Comparison of ENCODE assay signal across 22 mouse cellular contexts in the genomic region with DNA sequence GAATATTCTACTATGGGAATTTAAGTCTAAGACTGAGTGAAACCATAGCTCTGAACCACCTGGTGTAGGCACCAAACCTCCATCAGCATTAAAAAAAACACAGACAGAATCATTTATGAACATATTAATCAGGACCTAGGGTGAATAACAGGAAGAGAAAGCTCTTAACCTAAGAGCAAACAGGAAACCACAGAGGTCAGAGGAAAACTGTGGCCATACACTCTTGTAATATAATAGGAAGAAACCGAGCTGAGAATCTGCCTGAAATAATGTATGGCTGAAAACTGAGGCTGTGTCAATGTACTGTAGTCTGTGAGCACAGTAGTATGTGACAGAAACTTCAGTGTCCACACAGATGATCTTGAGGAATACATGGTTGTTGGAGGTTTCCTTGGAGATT.
A peak's percentile ranks its signal among the peaks of the same experiment; 100 is the strongest.
DNase-seq lines count a peak whose midpoint lies in the region; ATAC-seq lines count a peak whose summit lies in the region.
"Had no signal": no experiment of that assay in that cellular context is flagged by ENCODE, and none has a peak within 500 bp of the region (broad histone marks: within the 10 kb centered on the region; RNA-seq: fewer than 3 reads in every experiment).

No protein-coding gene starts in this region.

- no peaks in the 10 kb centered on the region for H3K4me1 ChIP-seq in hindbrain, embryonic 11.5 days (replicated peaks; ENCODE audit: control insufficient read depth, insufficient read depth, low read length)
- H3K4me1 ChIP-seq: embryonic facial prominence, embryonic 13.5 days; forebrain, embryonic 12.5 days had no signal

- 65% methylated on average over 1 of the region's 1 CpGs for WGBS in hindbrain, embryonic 11.5 days

- no peaks in the 10 kb centered on the region for H3K27me3 ChIP-seq in splenic B cell, adult 2 months (ENCODE audit: control insufficient read depth, insufficient read depth, low read length, poor library complexity, severe bottlenecking)
- no peaks in the 10 kb centered on the region for H3K27me3 ChIP-seq in hindbrain, embryonic 11.5 days (ENCODE audit: control insufficient read depth, insufficient read depth, low read length)
- H3K27me3 ChIP-seq: embryonic facial prominence, embryonic 13.5 days; forebrain, embryonic 12.5 days; Patski had no signal

- H3K9ac ChIP-seq in hindbrain, embryonic 11.5 days (ENCODE audit: low read depth, low read length), result no peak overlapping the region
- H3K9ac ChIP-seq: embryonic facial prominence, embryonic 13.5 days; forebrain, embryonic 12.5 days; hindbrain, embryonic 14.5 days had no signal

- H3K36me3 ChIP-seq in splenic B cell, adult 2 months (ENCODE audit: control insufficient read depth, insufficient read depth, low read length, poor library complexity, severe bottlenecking), result no peaks in the 10 kb centered on the region
- no peaks in the 10 kb centered on the region for H3K36me3 ChIP-seq in hindbrain, embryonic 11.5 days (ENCODE audit: control insufficient read depth, insufficient read depth, low read length)
- H3K36me3 ChIP-seq: embryonic facial prominence, embryonic 13.5 days; forebrain, embryonic 12.5 days had no signal

- no peak overlapping the region for H3K4me3 ChIP-seq in hindbrain, embryonic 11.5 days (ENCODE audit: low read depth, low read length)
- H3K4me3 ChIP-seq: embryonic facial prominence, embryonic 13.5 days; forebrain, embryonic 12.5 days had no signal

- H3K4me2 ChIP-seq in hindbrain, embryonic 11.5 days (replicated peaks; ENCODE audit: low read depth, low read length), result no peak overlapping the region
- H3K4me2 ChIP-seq: embryonic facial prominence, embryonic 13.5 days; forebrain, embryonic 12.5 days; hindbrain, embryonic 14.5 days had no signal

- peak; percentile 66 for ATAC-seq in common myeloid progenitor, adult 5-6 weeks (replicated peaks; ENCODE audit: low read depth, poor library complexity, severe bottlenecking)
- peak; percentile 56 for ATAC-seq in inflammation-experienced regulatory T-cells, adult 6 months
- ATAC-seq in hindbrain, embryonic 11.5 days (ENCODE audit: low FRiP score), result no peak
- ATAC-seq: forebrain, embryonic 16.5 days; intestine, postnatal 0 days; Patski had no signal

- no peak overlapping the region for H3K27ac ChIP-seq in hindbrain, embryonic 11.5 days (ENCODE audit: low read depth, low read length)
- H3K27ac ChIP-seq: embryonic facial prominence, embryonic 13.5 days; forebrain, embryonic 12.5 days; hindbrain, embryonic 14.5 days had no signal

- peaks cover 3% of the 10 kb centered on the region; the same call in 1 of the 2 replicates for H3K9me3 ChIP-seq in hindbrain, embryonic 11.5 days (ENCODE audit: control insufficient read depth, low read length)

- peak; percentile 6 to 23 for DNase-seq in spleen, postnatal 36 days (ENCODE audit: low spot score in 2 of 2)
- no peak for DNase-seq in spleen, adult 12 weeks (ENCODE audit: low spot score)
- DNase-seq in splenic B cell, adult 2 months (ENCODE audit: low read depth, low spot score), result peak; percentile 7
- DNase-seq in right cerebral cortex, adult 18-20 months, result no peak
- DNase-seq in layer of hippocampus, postnatal 36 days, result no peak
- DNase-seq in hindbrain, embryonic 11.5 days (ENCODE audit: low spot score), result no peak
- DNase-seq: adrenal gland, adult 2 months; adrenal gland, postnatal 25 days; cerebellum, adult 2 months; cerebellum, postnatal 14 days; gastrocnemius, postnatal 14 days; heart, adult 11 months; heart, postnatal 10 days; heart, postnatal 4 days had no signal

Comparison
In these comparisons a context has a peak if more than half of its experiments do, and no peak if none do; other contexts are left out.
1. DNase-seq: peak in spleen, postnatal 36 days (2 of 2) and splenic B cell, adult 2 months (single experiment); none in spleen, adult 12 weeks (single experiment), right cerebral cortex, adult 18-20 months (single experiment), layer of hippocampus, postnatal 36 days (0 of 2) and hindbrain, embryonic 11.5 days (single experiment).